Mouse (Mus musculus): Measurements from ENCODE around the gene Plagl2. TPM values are rescaled to one million over a fixed set of nuclear protein-coding genes. Genes with fewer than 3 reads are reported as not detected.

The Plagl2 gene
- 39.9 and 43.3 TPM in 2 replicates for total RNA-seq (2023)

DNA sequence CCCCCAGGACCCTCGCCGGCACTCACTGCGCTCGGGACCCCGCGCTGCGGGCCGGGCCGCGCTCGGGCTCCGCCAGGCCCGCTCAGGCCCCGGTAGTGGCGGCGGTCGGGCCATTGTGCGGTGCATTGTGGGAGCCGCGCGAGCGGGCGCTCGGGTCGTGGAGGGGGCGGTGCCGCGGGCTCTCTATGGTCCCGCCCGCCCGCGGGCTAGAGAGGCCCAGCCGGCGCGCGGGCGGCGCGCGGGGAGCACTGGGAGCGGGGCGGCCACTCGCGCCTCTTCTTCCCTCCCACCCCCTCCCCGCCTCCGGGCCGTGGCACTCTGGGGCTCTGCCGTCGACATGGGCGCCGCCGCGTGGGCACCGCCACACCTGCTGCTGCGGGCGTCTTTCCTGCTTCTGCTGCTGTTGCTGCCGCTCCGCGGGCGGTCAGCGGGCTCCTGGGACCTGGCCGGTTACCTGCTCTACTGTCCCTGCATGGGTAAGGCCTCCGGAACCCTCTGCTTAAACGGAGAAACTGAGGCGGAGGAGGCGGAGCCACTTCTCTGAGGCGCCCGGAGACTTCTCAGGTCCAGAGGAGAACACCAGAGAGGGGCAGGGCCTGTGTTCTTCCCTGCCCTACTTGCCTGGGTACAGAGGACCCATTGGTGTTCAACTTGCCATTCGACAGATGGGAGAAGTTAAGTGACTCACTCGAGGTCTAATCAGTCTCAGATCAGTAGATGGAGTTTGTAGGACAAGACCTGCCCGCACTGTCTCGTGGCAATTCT, at the start of gene Plagl2, which contains the start of gene Pofut1:
Gene Plagl2 (minus strand): TSS at position 177 of the 765 bp plus-strand sequence.
Gene Pofut1 (plus strand): TSS at position 284 of the 765 bp plus-strand sequence.

DNA sequence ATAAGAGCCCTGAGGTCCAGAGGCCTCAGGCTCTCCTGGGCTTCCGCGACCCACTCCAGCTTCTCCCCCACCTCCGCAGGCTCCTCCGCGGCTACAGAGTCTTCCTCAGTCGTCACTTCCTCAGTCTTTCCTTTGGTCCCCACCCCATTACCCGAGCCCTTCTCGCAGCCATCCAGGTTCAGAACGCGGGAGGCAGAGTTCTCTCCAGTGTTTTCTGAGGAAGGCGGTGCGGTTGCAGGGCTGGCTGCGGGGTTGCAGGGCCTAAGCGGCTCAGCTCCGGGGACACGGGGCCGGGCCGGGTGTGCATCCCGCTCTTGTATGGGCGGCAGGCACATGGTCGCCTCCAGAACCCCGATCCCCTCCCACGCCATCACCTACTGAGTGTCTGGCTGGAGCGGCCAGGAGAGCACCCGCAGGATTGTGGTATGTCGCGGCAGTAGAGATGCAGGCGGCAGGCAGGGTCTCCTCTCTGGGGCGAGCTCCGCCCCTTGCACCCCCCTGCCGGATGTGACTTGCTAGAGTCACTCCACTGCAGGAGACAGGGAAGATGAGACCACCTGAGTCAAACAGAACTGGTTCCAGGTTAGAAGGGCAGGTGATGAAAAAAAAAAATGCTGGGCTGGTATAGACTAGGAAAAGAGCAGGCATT, 16.2 kb downstream of the Plagl2 start, which contains the start of gene Tspyl3:
Gene Tspyl3 (minus strand): TSS at position 496 of the 649 bp plus-strand sequence.

Other genes with a start within 250 kb of the Plagl2 start
- 12.4 and 12.8 TPM in 2 replicates for gene Pdrg1, start 226.0 kb downstream of the Plagl2 start, total RNA-seq (2023)
- gene Xkr7, start 209.6 kb downstream of the Plagl2 start, total RNA-seq (2023) = not detected in 2 replicates
- gene Ccm2l, start 175.5 kb downstream of the Plagl2 start, total RNA-seq (2023) = 1.1 and 1.7 TPM in 2 replicates
- gene Hck, start 133.0 kb downstream of the Plagl2 start, total RNA-seq (2023) = 249 and 255 TPM in 2 replicates
- gene Tm9sf4, start 80.1 kb downstream of the Plagl2 start, total RNA-seq (2023) = 84.6 and 87.1 TPM in 2 replicates
- gene Tspyl3, start 16.0 kb downstream of the Plagl2 start, total RNA-seq (2023) = 4.3 and 5.4 TPM in 2 replicates
- 17.4 and 17.7 TPM in 2 replicates for gene Pofut1, start 107 bp upstream of the Plagl2 start, total RNA-seq (2023)
- gene Kif3b, start 50.0 kb upstream of the Plagl2 start, total RNA-seq (2023) = 32.1 and 34.5 TPM in 2 replicates
- gene Asxl1, start 104.4 kb upstream of the Plagl2 start, total RNA-seq (2023) = 82.7 and 104 TPM in 2 replicates

Measured in neutrophil, adult 65 days (primary cell).